Mouse (Mus musculus): ENCODE data around the gene Abhd10.

Gene Abhd10

GRCm38 (mm10) chr16:45743591-45744144, 913 bp upstream of the Abhd10 start:
- in situ Hi-C loops (cut with MboI; ENCODE audit: low pct_unique_long_range_greater_than_20kb in 1 of 2, low sequenced_read_pairs in 2 of 2, unreplicated experiment in 1 of 2), result no loop called here

- in situ Hi-C loops (cut with MboI; ENCODE audit: low pct_unique_long_range_greater_than_20kb in 1 of 2, low sequenced_read_pairs in 2 of 2, unreplicated experiment in 1 of 2), result no loop called here
These were observed 4.9 kb downstream of the Abhd10 start for GRCm38 (mm10) chr16:45737880-45738279.

- in situ Hi-C loops (cut with MboI; ENCODE audit: low pct_unique_long_range_greater_than_20kb in 1 of 2, low sequenced_read_pairs in 2 of 2, unreplicated experiment in 1 of 2), result no loop called here
These were observed 6.0 kb downstream of the Abhd10 start for GRCm38 (mm10) chr16:45736724-45737123.

- in situ Hi-C loops (cut with MboI; ENCODE audit: low pct_unique_long_range_greater_than_20kb in 1 of 2, low sequenced_read_pairs in 2 of 2, unreplicated experiment in 1 of 2), result no loop called here
These were observed 13.6 kb downstream of the Abhd10 start for GRCm38 (mm10) chr16:45729163-45729562.

- in situ Hi-C loops (cut with MboI; ENCODE audit: low pct_unique_long_range_greater_than_20kb in 1 of 2, low sequenced_read_pairs in 2 of 2, unreplicated experiment in 1 of 2), result no loop called here
These were observed 18.0 kb downstream of the Abhd10 start for GRCm38 (mm10) chr16:45724742-45725102.

- in situ Hi-C loops (cut with MboI; ENCODE audit: low pct_unique_long_range_greater_than_20kb in 1 of 2, low sequenced_read_pairs in 2 of 2, unreplicated experiment in 1 of 2), result no loop called here
These were observed 18.6 kb downstream of the Abhd10 start, which contains the start of gene Tagln3 for GRCm38 (mm10) chr16:45724061-45724741. Gene Tagln3, minus strand, starts transcription at chr16:45724608.

GRCm38 (mm10) chr16:45723172-45723901, 19.4 kb downstream of the Abhd10 start:
- in situ Hi-C loops (cut with MboI; ENCODE audit: low pct_unique_long_range_greater_than_20kb in 1 of 2, low sequenced_read_pairs in 2 of 2, unreplicated experiment in 1 of 2), result no loop called here

- in situ Hi-C loops (cut with MboI; ENCODE audit: low pct_unique_long_range_greater_than_20kb in 1 of 2, low sequenced_read_pairs in 2 of 2, unreplicated experiment in 1 of 2), result no loop called here
These were observed 20.2 kb downstream of the Abhd10 start for GRCm38 (mm10) chr16:45722460-45722951.

GRCm38 (mm10) chr16:45720022-45720630, 22.6 kb downstream of the Abhd10 start:
- in situ Hi-C loops (cut with MboI; ENCODE audit: low pct_unique_long_range_greater_than_20kb in 1 of 2, low sequenced_read_pairs in 2 of 2, unreplicated experiment in 1 of 2), result no loop called here

GRCm38 (mm10) chr16:45718296-45718695, 24.5 kb downstream of the Abhd10 start:
- in situ Hi-C loops (cut with MboI; ENCODE audit: low pct_unique_long_range_greater_than_20kb in 1 of 2, low sequenced_read_pairs in 2 of 2, unreplicated experiment in 1 of 2), result no loop called here

- in situ Hi-C loops (cut with MboI; ENCODE audit: low pct_unique_long_range_greater_than_20kb in 1 of 2, low sequenced_read_pairs in 2 of 2, unreplicated experiment in 1 of 2), result no loop called here
These were observed 28.1 kb downstream of the Abhd10 start for GRCm38 (mm10) chr16:45714489-45715150.

- in situ Hi-C loops (cut with MboI; ENCODE audit: low pct_unique_long_range_greater_than_20kb in 1 of 2, low sequenced_read_pairs in 2 of 2, unreplicated experiment in 1 of 2), result no loop called here
These were observed 28.9 kb downstream of the Abhd10 start for GRCm38 (mm10) chr16:45713878-45714277.

- in situ Hi-C loops (cut with MboI; ENCODE audit: low pct_unique_long_range_greater_than_20kb in 1 of 2, low sequenced_read_pairs in 2 of 2, unreplicated experiment in 1 of 2), result no loop called here
These were observed 29.5 kb downstream of the Abhd10 start for GRCm38 (mm10) chr16:45713261-45713660.

GRCm38 (mm10) chr16:45711263-45711662, 31.5 kb downstream of the Abhd10 start:
- in situ Hi-C loops (cut with MboI; ENCODE audit: low pct_unique_long_range_greater_than_20kb in 1 of 2, low sequenced_read_pairs in 2 of 2, unreplicated experiment in 1 of 2), result no loop called here

- in situ Hi-C loops (cut with MboI; ENCODE audit: low pct_unique_long_range_greater_than_20kb in 1 of 2, low sequenced_read_pairs in 2 of 2, unreplicated experiment in 1 of 2), result loop anchor here in 1 of 2 experiments (25.0 kb wide), 1 partner anchor 263 kb away; the partner anchor contains the start of gene Phldb2
These were observed 43.5 kb downstream of the Abhd10 start for GRCm38 (mm10) chr16:45699301-45699700.

- in situ Hi-C loops (cut with MboI; ENCODE audit: low pct_unique_long_range_greater_than_20kb in 1 of 2, low sequenced_read_pairs in 2 of 2, unreplicated experiment in 1 of 2), result loop anchor here in 1 of 2 experiments (25.0 kb wide), 1 partner anchor 264 kb away; the partner anchor contains the start of gene Phldb2
These were observed 44.8 kb downstream of the Abhd10 start for GRCm38 (mm10) chr16:45697996-45698395.

- in situ Hi-C loops (cut with MboI; ENCODE audit: low pct_unique_long_range_greater_than_20kb in 1 of 2, low sequenced_read_pairs in 2 of 2, unreplicated experiment in 1 of 2), result loop anchor here in 1 of 2 experiments (25.0 kb wide), 1 partner anchor 267 kb away; the partner anchor contains the start of gene Phldb2
These were observed 47.2 kb downstream of the Abhd10 start for GRCm38 (mm10) chr16:45695445-45696160.

GRCm38 (mm10) chr16:45693558-45693957, 49.2 kb downstream of the Abhd10 start, which contains the start of gene Tmprss7:
Gene Tmprss7, minus strand, starts transcription at chr16:45693658.
- in situ Hi-C loops (cut with MboI; ENCODE audit: low pct_unique_long_range_greater_than_20kb in 1 of 2, low sequenced_read_pairs in 2 of 2, unreplicated experiment in 1 of 2), result loop anchor here in 1 of 2 experiments (25.0 kb wide), 1 partner anchor 269 kb away; the partner anchor contains the start of gene Phldb2

Data from mouse embryonic stem cell (cell line).